Mouse (Mus musculus) limb, embryonic 15.5 days (tissue): ENCODE results near the gene P2ry6. TPM values are rescaled to one million over a fixed set of nuclear protein-coding genes. Genes with fewer than 3 reads are reported as not detected.
A peak's percentile ranks its signal among the peaks of the same experiment; 100 is the strongest.

ENCODE experiments used
- ATAC-seq: fragments of 200-750 bp; cut with Nextera tagmentation; 2 replicates; pipeline ENCODE4 v1.8.0; 2017; ENCODE audit warnings: low read depth, moderate TSS enrichment; ENCODE audit not compliant: insufficient number of reproducible peaks, low FRiP score, low TSS enrichment
- H3K27ac ChIP-seq: fragments of 300-500 bp; sonication (generic); 2 replicates; pipeline ENCODE4 v1.5.1; 2015; ENCODE audit warnings: moderate library complexity, mild to moderate bottlenecking, inconsistent platforms
- H3K27me3 ChIP-seq: fragments of 300-500 bp; sonication (generic); 2 replicates; pipeline ENCODE4 v1.6.1; 2015; ENCODE audit warnings: inconsistent platforms
- H3K36me3 ChIP-seq: fragments of 300-500 bp; sonication (generic); 2 replicates; pipeline ENCODE4 v1.6.1; 2015; ENCODE audit warnings: inconsistent platforms
- H3K4me1 ChIP-seq: fragments of 300-500 bp; sonication (generic); 2 replicates; pipeline ENCODE4 v1.6.1; 2015; ENCODE audit warnings: inconsistent platforms
- H3K4me2 ChIP-seq: fragments of 300-500 bp; sonication (generic); 2 replicates; pipeline ENCODE4 v1.6.1; 2015; ENCODE audit warnings: mild to moderate bottlenecking, inconsistent platforms
- H3K4me3 ChIP-seq: fragments of 300-500 bp; sonication (generic); 2 replicates; pipeline ENCODE4 v1.5.1; 2015; ENCODE audit warnings: mild to moderate bottlenecking, inconsistent platforms
- H3K9ac ChIP-seq: fragments of 300-500 bp; sonication (generic); 2 replicates; pipeline ENCODE4 v1.6.1; 2015; ENCODE audit warnings: inconsistent platforms
- H3K9me3 ChIP-seq: fragments of 300-500 bp; sonication (generic); 2 replicates; pipeline ENCODE4 v1.6.1; 2016; ENCODE audit warnings: inconsistent platforms
- WGBS: fragments of 180-500 bp; shearing (Covaris S2); methylation state at CpG from one replicate; pipeline ENCODE4 v1.1.7; 2015; 5-methylcytosine and 5-hydroxymethylcytosine counted together
- polyA plus RNA-seq: library from polyadenylated mRNA; unstranded; fragments of >200 nt; fragmentation: Nextera tagmentation; extraction: Ambion mirVana; gene quantifications from 2 replicates; pipeline ENCODE4 v1.2.1, GENCODE M21; 2015

Gene P2ry6
- polyA plus RNA-seq, 1 experiment from 2014 or later, result 6.0 TPM

DNA sequence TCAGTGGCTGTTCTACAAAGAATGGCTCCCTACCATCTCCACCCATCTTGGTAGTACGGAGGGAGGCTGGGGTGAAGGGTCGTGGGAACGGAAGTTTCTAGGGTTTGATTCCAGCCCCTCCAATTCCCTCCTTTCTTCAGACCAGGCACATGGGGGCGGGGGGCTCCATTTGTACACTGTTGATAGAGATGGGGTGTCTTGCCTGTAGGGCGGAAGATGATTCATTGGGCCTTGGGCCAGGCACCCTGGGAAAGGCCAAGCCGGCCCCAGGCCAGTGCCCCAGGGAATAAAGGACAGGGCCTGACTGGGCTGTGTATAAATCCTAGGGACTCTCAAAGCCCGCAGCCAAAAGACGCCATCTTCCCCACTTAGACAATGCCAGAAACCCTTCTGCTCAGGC, 66.4 kb downstream of the P2ry6 start:
- Histone ChIP-seq H3K9ac (no peak overlapping the region), H3K27ac (peak overlapping the region; percentile 84), H3K4me3 (no peak overlapping the region), H3K4me1 (peaks cover 56% of the 10 kb centered on the region), H3K27me3 (no peaks in the 10 kb centered on the region), H3K4me2 (peak overlapping the region; percentile 29; the same call in 1 of the 2 replicates), H3K36me3 (peaks cover 13% of the 10 kb centered on the region; the same call in 1 of the 2 replicates), H3K9me3 (no peaks in the 10 kb centered on the region)
- 83% methylated on average over 8 of the region's 8 CpGs for WGBS
- ATAC-seq, result no peak

DNA sequence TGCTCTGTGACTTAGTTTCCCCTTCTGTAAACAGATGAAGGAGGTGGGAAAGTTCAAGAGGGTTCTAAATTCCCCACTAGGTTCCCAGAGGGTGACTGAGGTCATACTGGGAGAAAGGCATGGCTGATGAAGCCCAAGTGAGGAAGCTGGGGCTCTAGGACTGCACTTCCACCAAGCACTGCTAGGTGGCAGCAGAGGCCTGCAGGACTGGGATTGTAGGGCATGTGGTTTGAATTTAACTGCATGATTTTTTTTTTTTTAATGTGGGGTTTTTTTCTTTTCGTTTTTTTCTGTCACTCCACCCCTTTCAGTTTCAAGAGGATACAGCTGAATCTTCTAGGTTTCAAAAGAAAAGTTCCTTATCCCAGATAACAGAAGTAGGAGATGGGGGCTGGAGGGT, 67.2 kb downstream of the P2ry6 start:
- 0% methylated on average over 1 of the region's 1 CpGs for WGBS
- Histone ChIP-seq H3K27me3 (no peaks in the 10 kb centered on the region), H3K9me3 (no peaks in the 10 kb centered on the region), H3K9ac (no peak overlapping the region), H3K36me3 (peaks cover 13% of the 10 kb centered on the region; the same call in 1 of the 2 replicates), H3K4me3 (peak overlapping the region; percentile 5; the same call in 1 of the 2 replicates), H3K27ac (peak overlapping the region; percentile 84), H3K4me1 (peaks cover 50% of the 10 kb centered on the region), H3K4me2 (peak overlapping the region; percentile 29; the same call in 1 of the 2 replicates)
- ATAC-seq, result no peak

DNA sequence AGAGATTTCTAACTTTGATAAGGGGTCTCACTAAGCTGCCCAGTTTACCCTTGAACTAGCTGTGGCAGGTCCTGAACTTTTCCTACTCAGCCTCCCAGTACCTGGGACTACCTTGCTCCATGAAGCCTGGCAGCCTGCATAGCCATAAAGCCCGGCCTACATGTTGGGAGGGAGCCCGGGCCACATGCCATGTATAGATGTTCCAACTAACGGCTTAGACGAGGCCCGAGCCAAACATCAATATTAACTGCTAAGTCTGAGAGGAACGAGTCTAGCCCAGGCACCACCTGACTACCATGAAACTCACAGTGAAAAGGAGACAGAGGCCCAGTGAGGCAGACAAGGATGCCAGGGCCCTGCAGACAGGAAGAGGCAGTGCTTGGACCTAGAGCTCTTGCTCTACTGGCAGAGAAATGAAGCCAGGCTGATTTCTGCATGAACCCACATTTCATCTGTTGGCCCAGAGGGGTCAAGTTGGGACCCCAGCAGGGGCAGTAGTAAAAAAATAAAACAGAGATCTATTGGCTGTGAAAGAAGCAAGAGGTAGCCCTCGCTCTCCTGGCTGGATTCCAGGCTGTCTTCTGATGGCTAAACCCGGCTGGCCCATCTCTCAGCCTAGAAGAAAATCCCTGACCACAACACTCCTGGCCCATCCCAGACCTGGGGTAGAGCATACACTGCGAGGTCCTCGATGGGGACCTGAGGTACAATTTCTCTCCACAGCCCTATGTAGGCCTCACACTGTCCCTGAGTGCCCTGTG, 68.2 kb downstream of the P2ry6 start:
- Histone ChIP-seq H3K9me3 (no peaks in the 10 kb centered on the region), H3K4me1 (peaks cover 40% of the 10 kb centered on the region), H3K27me3 (no peaks in the 10 kb centered on the region), H3K36me3 (peaks cover 16% of the 10 kb centered on the region; the same call in 1 of the 2 replicates), H3K4me3 (no peak overlapping the region), H3K9ac (no peak overlapping the region), H3K4me2 (no peak overlapping the region), H3K27ac (no peak overlapping the region)
- 81% methylated on average over 10 of the region's 10 CpGs for WGBS
- no peak for ATAC-seq

DNA sequence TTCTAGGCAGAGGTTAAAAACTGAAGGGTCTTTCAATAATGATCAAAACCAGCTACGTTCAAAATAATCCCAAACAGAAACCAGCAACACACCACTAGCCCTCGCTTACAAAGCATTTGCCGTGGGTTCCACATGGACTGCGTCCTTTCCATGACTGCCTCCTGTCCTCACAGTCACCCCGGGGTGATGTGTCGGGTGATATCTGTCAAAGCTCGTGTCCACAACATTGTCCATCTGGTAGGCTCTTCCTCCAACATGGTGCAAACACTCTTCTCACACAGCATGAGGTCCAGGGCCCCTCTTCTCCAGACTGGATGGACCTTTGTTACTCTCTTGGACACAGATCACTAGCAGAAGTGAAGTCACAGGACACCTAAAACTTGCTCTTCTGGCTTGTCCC, 69.4 kb downstream of the P2ry6 start:
- Histone ChIP-seq H3K4me3 (no peak overlapping the region), H3K27me3 (no peaks in the 10 kb centered on the region), H3K4me1 (peaks cover 33% of the 10 kb centered on the region), H3K9me3 (no peaks in the 10 kb centered on the region), H3K36me3 (peaks cover 16% of the 10 kb centered on the region; the same call in 1 of the 2 replicates), H3K27ac (no peak overlapping the region), H3K4me2 (no peak overlapping the region), H3K9ac (no peak overlapping the region)
- ATAC-seq, result no peak
- 85% methylated on average over 7 of the region's 7 CpGs for WGBS

DNA sequence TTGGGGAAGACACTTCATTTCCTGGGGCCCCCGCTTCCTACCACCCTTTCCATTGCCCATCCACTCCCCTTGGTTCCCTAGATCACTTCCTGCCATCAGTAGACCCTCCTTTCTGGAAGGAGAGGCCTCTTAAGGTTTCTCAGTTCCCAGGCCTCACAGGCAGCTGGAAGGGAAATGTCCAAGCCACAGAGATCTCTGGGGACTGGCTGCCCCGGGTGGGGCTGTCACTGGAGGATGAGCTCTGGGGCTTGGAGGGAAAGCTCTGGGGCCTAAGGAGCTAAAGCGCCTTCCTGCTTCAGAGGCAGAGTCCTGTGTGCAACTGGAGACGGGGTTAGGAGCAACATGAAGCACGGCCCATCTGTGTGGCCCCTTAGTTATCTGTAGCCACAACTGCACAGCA, 69.8 kb downstream of the P2ry6 start:
- peaks cover 30% of the 10 kb centered on the region for H3K4me1 ChIP-seq
- H3K4me2 ChIP-seq, result no peak overlapping the region
- H3K9me3 ChIP-seq, result no peaks in the 10 kb centered on the region
- peaks cover 13% of the 10 kb centered on the region; the same call in 1 of the 2 replicates for H3K36me3 ChIP-seq
- no peak for ATAC-seq
- H3K4me3 ChIP-seq, result no peak overlapping the region
- WGBS, result 86% methylated on average over 5 of the region's 5 CpGs
- H3K9ac ChIP-seq, result no peak overlapping the region
- no peaks in the 10 kb centered on the region for H3K27me3 ChIP-seq
- H3K27ac ChIP-seq, result no peak overlapping the region

DNA sequence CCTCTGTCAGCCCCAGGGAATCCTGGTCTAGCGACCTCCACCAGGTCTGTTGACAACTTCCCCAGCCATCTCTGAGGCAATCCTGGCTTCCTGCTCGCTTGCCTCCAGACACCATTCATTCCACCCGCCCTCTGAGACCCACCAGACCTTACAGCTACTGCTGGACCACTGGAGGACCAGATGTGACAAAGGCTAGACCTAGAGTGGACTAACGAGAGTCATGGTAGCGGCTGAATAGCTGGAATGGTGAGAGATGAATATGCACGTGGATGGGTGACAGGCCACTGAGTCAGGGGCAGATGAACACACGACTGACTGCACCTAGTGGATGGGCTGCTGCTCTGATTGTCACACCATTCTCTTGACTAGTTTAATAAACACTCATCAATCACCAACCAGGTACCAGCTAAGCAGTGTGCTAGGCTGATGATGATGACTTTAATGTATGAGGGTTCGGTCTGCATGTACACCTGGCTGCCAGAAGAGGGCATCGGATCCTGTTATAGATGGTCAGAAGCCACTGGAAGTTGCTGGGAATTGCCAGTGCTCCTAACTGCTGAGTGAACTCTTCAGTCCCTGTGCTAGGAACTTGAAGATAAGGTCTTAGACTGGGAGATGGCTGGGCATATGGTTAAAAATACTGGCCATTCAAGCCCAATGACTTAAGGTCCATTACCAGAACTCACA, 71.9 kb downstream of the P2ry6 start:
- WGBS, result 80% methylated on average over 9 of the region's 9 CpGs
- no peak overlapping the region for H3K4me3 ChIP-seq
- peaks cover 10% of the 10 kb centered on the region; the same call in 1 of the 2 replicates for H3K36me3 ChIP-seq
- no peak overlapping the region for H3K4me2 ChIP-seq
- H3K9ac ChIP-seq, result no peak overlapping the region
- H3K9me3 ChIP-seq, result no peaks in the 10 kb centered on the region
- H3K4me1 ChIP-seq, result peaks cover 12% of the 10 kb centered on the region
- no peak for ATAC-seq
- no peaks in the 10 kb centered on the region for H3K27me3 ChIP-seq
- no peak overlapping the region for H3K27ac ChIP-seq

DNA sequence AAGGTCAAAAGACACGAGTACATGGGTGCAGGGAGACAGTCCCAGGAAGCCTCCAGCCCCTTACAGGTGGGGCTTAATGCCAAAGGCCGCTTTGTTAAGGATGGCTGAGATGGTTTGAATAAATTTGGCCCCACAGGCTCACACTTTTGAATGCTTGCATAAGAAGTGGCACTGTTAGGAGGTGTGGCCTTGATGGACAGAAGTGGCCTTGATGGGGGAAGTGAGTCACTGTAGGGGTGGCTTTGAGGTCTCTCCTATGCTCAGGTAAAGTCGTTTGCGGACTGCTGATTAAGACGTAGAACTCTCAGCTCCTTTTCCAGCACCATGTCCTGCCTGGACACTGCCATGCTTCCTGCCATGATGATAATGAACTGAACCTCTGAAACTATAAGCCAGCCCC, 76.6 kb downstream of the P2ry6 start:
- H3K36me3 ChIP-seq, result peaks cover 10% of the 10 kb centered on the region; the same call in 1 of the 2 replicates
- H3K4me3 ChIP-seq, result no peak overlapping the region
- H3K9me3 ChIP-seq, result no peaks in the 10 kb centered on the region
- no peak for ATAC-seq
- no peak overlapping the region for H3K4me2 ChIP-seq
- H3K27me3 ChIP-seq, result no peaks in the 10 kb centered on the region
- H3K27ac ChIP-seq, result no peak overlapping the region
- 80% methylated on average over 5 of the region's 5 CpGs for WGBS
- peaks cover 26% of the 10 kb centered on the region for H3K4me1 ChIP-seq
- H3K9ac ChIP-seq, result no peak overlapping the region

DNA sequence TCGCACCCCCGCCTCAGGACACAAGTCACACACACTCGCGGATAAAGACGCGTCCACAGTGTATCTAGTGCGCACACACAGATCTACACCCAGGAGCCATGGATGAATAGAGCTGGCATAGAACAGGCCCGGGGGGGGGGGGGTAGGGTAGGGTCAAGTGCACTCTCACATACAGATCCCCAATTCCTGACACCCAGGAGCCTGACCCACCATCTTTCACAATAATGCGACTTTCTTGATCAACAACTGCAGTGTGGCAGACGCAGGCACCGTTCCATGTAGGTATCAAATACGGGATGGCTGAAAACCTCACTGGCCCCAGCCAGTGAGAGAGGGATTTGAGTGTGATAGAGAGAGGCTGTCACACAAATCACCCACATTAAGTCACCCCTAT, 79.6 kb downstream of the P2ry6 start:
- H3K27me3 ChIP-seq, result no peaks in the 10 kb centered on the region
- H3K4me1 ChIP-seq, result peaks cover 35% of the 10 kb centered on the region
- H3K4me2 ChIP-seq, result peak overlapping the region; percentile 96
- peaks cover 17% of the 10 kb centered on the region for H3K36me3 ChIP-seq
- 2% methylated on average over 12 of the region's 12 CpGs for WGBS
- peak overlapping the region; percentile 60 for H3K9ac ChIP-seq
- no peaks in the 10 kb centered on the region for H3K9me3 ChIP-seq
- 0 out of 2 replicates have a peak, but pooled peaks have one; percentile 11 for ATAC-seq
- peak overlapping the region; percentile 54 for H3K4me3 ChIP-seq
- no peak overlapping the region for H3K27ac ChIP-seq

DNA sequence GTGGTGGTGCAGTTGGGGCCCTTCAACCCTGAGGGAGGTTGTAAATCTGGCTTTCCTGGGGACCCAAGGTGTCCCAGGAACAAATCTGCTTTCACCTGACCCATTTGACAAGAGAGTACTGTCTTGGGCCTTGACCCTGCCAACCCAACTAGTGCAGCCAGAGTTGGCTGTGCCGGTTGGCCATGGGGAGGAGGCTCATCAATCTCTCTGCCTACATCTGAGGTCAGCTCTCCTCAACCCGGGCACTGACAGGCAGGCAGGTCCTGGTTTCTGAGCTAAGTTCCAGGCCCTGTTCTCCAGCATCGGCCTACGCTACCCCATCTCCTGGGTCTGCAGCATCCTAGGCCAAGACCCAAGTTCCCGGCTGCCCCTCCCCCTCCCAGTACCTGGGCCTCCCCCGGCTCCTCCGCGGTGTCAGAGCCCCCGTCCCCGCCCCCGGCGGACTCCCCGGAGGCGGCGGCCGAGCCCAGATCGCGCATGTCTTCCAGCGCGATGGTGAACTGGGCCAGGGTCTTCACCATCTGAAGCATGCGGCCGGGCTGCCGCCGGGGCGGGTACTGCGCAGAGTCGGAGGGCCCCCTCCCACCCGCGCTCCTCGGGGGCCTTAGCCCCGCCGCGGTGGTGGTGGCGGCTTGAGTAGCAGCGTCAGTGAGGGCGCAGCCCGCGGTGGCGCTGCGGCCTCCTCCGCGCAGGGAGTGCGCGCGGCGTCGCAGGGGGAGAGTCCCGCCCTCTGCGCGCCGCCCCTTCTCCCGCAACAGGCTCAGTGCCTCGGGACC, 80.2 kb downstream of the P2ry6 start:
- H3K4me3 ChIP-seq, result peak overlapping the region; percentile 54
- H3K36me3 ChIP-seq, result peaks cover 23% of the 10 kb centered on the region
- peak overlapping the region; percentile 33; the same call in 1 of the 2 replicates for H3K27ac ChIP-seq
- peaks cover 35% of the 10 kb centered on the region for H3K4me1 ChIP-seq
- H3K27me3 ChIP-seq, result no peaks in the 10 kb centered on the region
- H3K9me3 ChIP-seq, result no peaks in the 10 kb centered on the region
- peak overlapping the region; percentile 96 for H3K4me2 ChIP-seq
- peak overlapping the region; percentile 60 for H3K9ac ChIP-seq
- WGBS, result 2% methylated on average over 53 of the region's 53 CpGs
- peak; percentile 27; the same call in 1 of the 2 replicates for ATAC-seq

DNA sequence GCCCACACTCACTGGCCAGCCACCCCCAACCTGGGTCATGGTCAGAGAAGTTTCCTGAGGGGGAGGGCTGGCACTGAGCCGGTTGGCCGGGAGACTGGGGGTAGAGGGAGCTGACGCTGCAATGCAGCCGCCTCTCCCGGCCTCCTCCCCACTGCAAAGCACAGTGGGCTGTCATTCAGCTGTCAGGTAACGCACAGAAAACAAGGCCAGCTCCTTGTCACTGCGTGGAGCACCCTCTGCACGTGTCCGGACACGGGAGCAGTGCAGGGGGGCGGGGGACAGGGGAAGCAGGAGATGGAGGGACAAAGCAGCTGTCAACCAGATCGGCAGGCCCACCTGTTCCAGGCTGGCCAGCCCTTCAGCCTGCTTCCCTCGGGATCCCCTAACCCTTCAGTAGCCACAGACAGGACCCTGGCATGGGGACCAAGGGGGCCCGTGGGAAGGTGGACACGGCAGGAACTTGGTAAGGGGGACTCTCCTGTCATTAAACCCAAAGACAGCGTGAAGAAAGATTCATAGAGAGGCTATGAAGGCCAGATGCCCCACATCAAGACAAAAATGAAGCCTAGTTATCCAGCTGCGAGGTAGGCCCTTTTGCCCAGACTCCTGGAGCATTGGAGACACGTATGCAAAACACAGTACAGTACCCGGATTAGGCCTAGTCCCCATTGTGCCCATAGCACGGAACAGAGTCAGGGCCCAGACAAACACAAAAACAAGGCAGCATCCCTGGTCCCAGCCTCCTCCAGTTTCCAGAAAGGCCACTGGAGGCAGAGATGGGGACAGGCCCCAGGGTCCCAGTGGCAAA, 81.0 kb downstream of the P2ry6 start:
- H3K4me2 ChIP-seq, result peak overlapping the region; percentile 96; the same call in 1 of the 2 replicates
- no peaks in the 10 kb centered on the region for H3K9me3 ChIP-seq
- peak overlapping the region; percentile 27 for H3K27ac ChIP-seq
- no peak overlapping the region; the same call in 1 of the 2 replicates for H3K4me3 ChIP-seq
- no peaks in the 10 kb centered on the region for H3K27me3 ChIP-seq
- WGBS, result 61% methylated on average over 20 of the region's 20 CpGs
- H3K9ac ChIP-seq, result no peak overlapping the region
- ATAC-seq, result peak; percentile 15; the same call in 1 of the 2 replicates
- H3K36me3 ChIP-seq, result peaks cover 29% of the 10 kb centered on the region
- peaks cover 35% of the 10 kb centered on the region for H3K4me1 ChIP-seq
